Mouse (Mus musculus) inflammation-experienced regulatory T-cells, adult 6 months (primary cell): ENCODE data around the gene Tmem178b. TPM values are rescaled to one million over a fixed set of nuclear protein-coding genes. Genes with fewer than 3 reads are reported as not detected.

ENCODE experiments used
- polyA plus RNA-seq, 3 experiments: library from polyadenylated mRNA; unstranded; fragments of 100-300 nt; shearing (Covaris generic); gene quantifications; one replicate each; pipeline ENCODE4 v1.2.1; 2017

Tmem178b gene
- polyA plus RNA-seq, 3 experiments from 2014 or later = not detected

Other genes with a start within 250 kb of the Tmem178b start
- gene Braf, start 147.8 kb upstream of the Tmem178b start, polyA plus RNA-seq = 10 to 100 TPM; 11.2 to 18.8 (median 18.2) TPM
- gene Mrps33, start 62.3 kb upstream of the Tmem178b start, polyA plus RNA-seq = 100 to 1,000 TPM; 158 to 249 (median 247) TPM